Mouse (Mus musculus) lung, embryonic 14.5 days (tissue): Measurements from ENCODE around the gene Vmn1r89. TPM values are rescaled to one million over a fixed set of nuclear protein-coding genes. Genes with fewer than 3 reads are reported as not detected.

Source experiments
- ATAC-seq: fragments of 200-750 bp; cut with Nextera tagmentation; 2 replicates; pipeline ENCODE4 v1.8.0; 2017; ENCODE audit warnings: mild to moderate bottlenecking, moderate TSS enrichment, moderate library complexity; ENCODE audit not compliant: insufficient read depth
- DNase-seq: peaks from one replicate; pipeline ENCODE4 v3.0.0-alpha.2; 2015
- H3K27ac ChIP-seq: fragments of 300-500 bp; sonication (generic); 2 replicates; pipeline ENCODE4 v1.5.1; 2014; ENCODE audit warnings: low read depth, mild to moderate bottlenecking, moderate library complexity
- H3K27me3 ChIP-seq: fragments of 300-500 bp; sonication (generic); 2 replicates; pipeline ENCODE4 v1.6.1; 2014; ENCODE audit warnings: low read length, control low read depth; ENCODE audit not compliant: insufficient read depth
- H3K36me3 ChIP-seq: fragments of 300-500 bp; sonication (generic); 2 replicates; pipeline ENCODE4 v1.6.1; 2014; ENCODE audit warnings: control low read depth; ENCODE audit not compliant: insufficient read depth
- H3K4me1 ChIP-seq: fragments of 300-500 bp; sonication (generic); 2 replicates; pipeline ENCODE4 v1.6.1; 2014; ENCODE audit warnings: antibody characterized with exemption, control low read depth; ENCODE audit not compliant: insufficient read depth
- H3K4me2 ChIP-seq: fragments of 300-500 bp; sonication (generic); 2 replicates; pipeline ENCODE4 v1.6.1; 2014; ENCODE audit warnings: mild to moderate bottlenecking
- H3K4me3 ChIP-seq: fragments of 300-500 bp; sonication (generic); 2 replicates; pipeline ENCODE4 v1.5.1; 2014; ENCODE audit warnings: low read depth, low read length
- H3K9ac ChIP-seq: fragments of 300-500 bp; sonication (generic); 2 replicates; pipeline ENCODE4 v1.6.1; 2014
- H3K9me3 ChIP-seq: fragments of 300-500 bp; sonication (generic); 2 replicates; pipeline ENCODE4 v1.6.1; 2016; ENCODE audit warnings: low read depth, low read length, control low read depth
- CTCF ChIP-seq: IDR thresholded peaks from 2 replicates; pipeline ENCODE4 v1.5.1; 2016; ENCODE audit warnings: antibody characterized with exemption, low read depth
- WGBS: fragments of 180-500 bp; shearing (Covaris S2); extraction: QIAGEN DNeasy Blood & Tissue Kit; methylation state at CpG from one replicate; pipeline ENCODE4 v1.1.7; 2014; 5-methylcytosine and 5-hydroxymethylcytosine counted together
- polyA plus RNA-seq: library from polyadenylated mRNA; unstranded; fragments of >200 nt; fragmentation: Nextera tagmentation; extraction: Ambion mirVana; gene quantifications from 2 replicates; pipeline ENCODE4 v1.2.1, GENCODE M21; 2014

Gene Vmn1r89
- not detected in 2 replicates for polyA plus RNA-seq

DNA sequence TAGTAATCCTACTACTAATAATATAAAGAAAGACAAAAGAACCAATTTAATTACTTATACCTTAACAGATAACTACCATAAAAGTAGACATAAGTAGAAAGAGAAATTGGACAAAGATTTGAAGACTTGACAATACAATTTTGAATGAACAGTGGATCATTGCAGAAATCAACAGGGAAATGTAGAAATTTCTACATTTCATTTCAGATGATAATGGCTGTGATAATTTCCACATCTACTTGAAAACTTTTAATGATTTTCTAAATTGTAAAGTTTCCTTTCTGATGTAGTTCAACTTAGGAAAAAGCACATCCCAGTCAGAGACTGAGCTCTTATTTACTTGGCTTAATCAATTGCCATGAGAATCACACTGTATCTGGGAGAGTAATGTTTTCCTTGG is at the start of gene Vmn1r89:
TSS of gene Vmn1r89 (plus strand) at position 301 of the 400 bp plus-strand sequence.
- H3K9me3 ChIP-seq = no peaks in the 10 kb centered on the region
- no peaks in the 10 kb centered on the region for H3K36me3 ChIP-seq
- H3K27ac ChIP-seq = no peak within 1 kb of the TSS
- no peak for TF ChIP-seq CTCF
- H3K4me2 ChIP-seq = no peak within 1 kb of the TSS
- no peaks in the 10 kb centered on the region for H3K4me1 ChIP-seq
- H3K4me3 ChIP-seq = no peak within 1 kb of the TSS
- ATAC-seq (no peak), DNase-seq (no peak)
- no peak within 1 kb of the TSS for H3K9ac ChIP-seq
- H3K27me3 ChIP-seq = no peaks in the 10 kb centered on the region

GRCm38 (mm10) chr7:13260746-13261700 is 48.2 kb downstream of the Vmn1r89 start:
- DNase-seq (no peak), ATAC-seq (peak; percentile 21; the same call in 1 of the 2 replicates)
- Histone ChIP-seq H3K27me3 (no peaks in the 10 kb centered on the region), H3K4me3 (no peak overlapping the region), H3K9me3 (no peaks in the 10 kb centered on the region), H3K9ac (no peak overlapping the region), H3K4me1 (no peaks in the 10 kb centered on the region), H3K36me3 (no peaks in the 10 kb centered on the region), H3K4me2 (no peak overlapping the region), H3K27ac (no peak overlapping the region)
- WGBS = 43% methylated on average over 50 of the region's 50 CpGs
- no peak for TF ChIP-seq CTCF

DNA sequence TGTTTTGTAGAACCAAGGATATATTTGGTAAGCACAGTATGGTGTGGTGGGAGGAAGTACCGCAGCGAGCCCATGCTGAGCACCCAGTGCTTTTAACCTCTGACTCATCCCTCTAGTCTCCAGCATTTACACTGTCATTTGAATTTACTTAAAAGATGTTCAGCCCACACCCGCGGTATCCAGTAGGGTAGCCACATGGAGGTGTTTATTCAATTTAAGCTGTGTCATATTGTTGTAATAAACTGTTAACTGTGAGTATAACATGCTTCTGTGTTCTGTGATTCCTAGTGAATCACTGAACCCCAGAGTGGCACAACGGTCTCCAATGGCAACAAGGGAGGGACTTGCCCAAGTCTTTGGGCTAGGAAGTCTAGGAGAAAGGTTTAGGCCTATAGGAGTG is 51.0 kb downstream of the Vmn1r89 start:
- H3K27me3 ChIP-seq = no peaks in the 10 kb centered on the region
- no peaks in the 10 kb centered on the region for H3K36me3 ChIP-seq
- 74% methylated on average over 5 of the region's 5 CpGs for WGBS

GRCm38 (mm10) chr7:13264396-13264795 is 51.6 kb downstream of the Vmn1r89 start:
- H3K9ac ChIP-seq = no peak overlapping the region
- H3K27ac ChIP-seq = no peak overlapping the region
- no peaks in the 10 kb centered on the region for H3K36me3 ChIP-seq
- no peak overlapping the region for H3K4me2 ChIP-seq
- no peaks in the 10 kb centered on the region for H3K9me3 ChIP-seq
- WGBS = 74% methylated on average over 2 of the region's 2 CpGs
- no peaks in the 10 kb centered on the region for H3K27me3 ChIP-seq
- no peak overlapping the region for H3K4me3 ChIP-seq
- no peaks in the 10 kb centered on the region for H3K4me1 ChIP-seq
- DNase-seq (no peak), ATAC-seq (no peak)
- no peak for TF ChIP-seq CTCF

More for the DNA sequence above, 51.0 kb downstream of the Vmn1r89 start:
- TF ChIP-seq CTCF = no peak
- Histone ChIP-seq H3K4me3 (no peak overlapping the region), H3K27ac (no peak overlapping the region), H3K9me3 (no peaks in the 10 kb centered on the region), H3K9ac (no peak overlapping the region), H3K4me2 (no peak overlapping the region), H3K4me1 (no peaks in the 10 kb centered on the region)
- DNase-seq (no peak), ATAC-seq (no peak)

DNA sequence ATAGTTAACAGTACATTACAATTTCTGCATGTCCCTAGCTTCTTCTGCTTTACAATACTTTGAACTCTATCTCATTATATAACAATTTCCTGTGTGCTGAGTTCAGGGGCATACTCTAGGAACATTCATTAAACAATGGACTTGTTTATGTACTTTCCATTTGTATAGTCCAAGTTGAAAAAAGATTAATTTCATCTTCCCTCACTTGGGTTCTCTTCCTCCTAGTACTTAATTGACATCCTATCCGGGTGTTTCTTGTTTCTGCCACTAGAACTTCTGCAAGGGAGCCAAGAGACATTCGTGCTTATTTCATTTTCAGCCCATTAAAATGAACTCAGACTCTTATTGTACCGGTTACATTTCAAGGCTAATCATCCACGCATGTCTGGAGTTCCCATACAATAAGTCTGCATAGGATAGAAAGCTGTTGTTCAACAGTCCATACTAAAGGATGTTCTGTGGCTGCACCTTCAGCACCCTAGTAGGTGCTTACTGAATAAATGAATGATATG is 56.0 kb downstream of the Vmn1r89 start:
- no peak overlapping the region for H3K4me3 ChIP-seq
- H3K4me2 ChIP-seq = no peak overlapping the region
- H3K9me3 ChIP-seq = no peaks in the 10 kb centered on the region
- no peaks in the 10 kb centered on the region for H3K36me3 ChIP-seq
- 70% methylated on average over 4 of the region's 4 CpGs for WGBS
- no peaks in the 10 kb centered on the region for H3K27me3 ChIP-seq
- ATAC-seq (peak; percentile 4; the same call in 1 of the 2 replicates), DNase-seq (peak; percentile 16)
- H3K4me1 ChIP-seq = no peaks in the 10 kb centered on the region
- no peak overlapping the region for H3K27ac ChIP-seq
- TF ChIP-seq CTCF = no peak
- H3K9ac ChIP-seq = no peak overlapping the region

GRCm38 (mm10) chr7:13269394-13269793 is 56.6 kb downstream of the Vmn1r89 start:
- DNase-seq (no peak), ATAC-seq (no peak)
- WGBS = 74% methylated on average over 11 of the region's 11 CpGs
- Histone ChIP-seq H3K27me3 (no peaks in the 10 kb centered on the region), H3K36me3 (no peaks in the 10 kb centered on the region), H3K4me1 (no peaks in the 10 kb centered on the region), H3K4me2 (no peak overlapping the region), H3K9me3 (no peaks in the 10 kb centered on the region), H3K27ac (no peak overlapping the region), H3K4me3 (no peak overlapping the region), H3K9ac (no peak overlapping the region)
- no peak for TF ChIP-seq CTCF

Other genes with a start within 250 kb of the Vmn1r89 start
- 9.6 and 11.1 TPM in 2 replicates for gene Zfp324, start 247.2 kb upstream of the Vmn1r89 start, polyA plus RNA-seq
- 8.1 TPM in 2 replicates for gene Zfp446, start 235.2 kb upstream of the Vmn1r89 start, polyA plus RNA-seq
- not detected in 2 replicates for gene Slc27a5, start 214.8 kb upstream of the Vmn1r89 start, polyA plus RNA-seq
- gene Trim28, start 213.9 kb upstream of the Vmn1r89 start, polyA plus RNA-seq = 458 and 511 TPM in 2 replicates
- gene Zbtb45, start 203.0 kb upstream of the Vmn1r89 start, polyA plus RNA-seq = 29.8 and 30.4 TPM in 2 replicates
- 123 and 128 TPM in 2 replicates for gene Chmp2a, start 178.2 kb upstream of the Vmn1r89 start, polyA plus RNA-seq
- gene Ube2m, start 174.7 kb upstream of the Vmn1r89 start, polyA plus RNA-seq = 150 and 168 TPM in 2 replicates
- 2.3 and 3.3 TPM in 2 replicates for gene Mzf1, start 158.3 kb upstream of the Vmn1r89 start, polyA plus RNA-seq
- not detected in 2 replicates for gene Vmn1r85, start 117.8 kb upstream of the Vmn1r89 start, polyA plus RNA-seq
- gene Vmn1r86, start 93.1 kb upstream of the Vmn1r89 start, polyA plus RNA-seq = not detected in 2 replicates
- gene Vmn1r87, start 72.9 kb upstream of the Vmn1r89 start, polyA plus RNA-seq = not detected in 2 replicates
- gene Vmn1r88, start 53.5 kb upstream of the Vmn1r89 start, polyA plus RNA-seq = not detected in 2 replicates
- 122 and 135 TPM in 2 replicates for gene Lig1, start 64.3 kb downstream of the Vmn1r89 start, polyA plus RNA-seq
- 8.1 and 10.2 TPM in 2 replicates for gene Zswim9, start 65.7 kb downstream of the Vmn1r89 start, polyA plus RNA-seq
- 1.5 and 1.6 TPM in 2 replicates for gene Pla2g4c, start 111.6 kb downstream of the Vmn1r89 start, polyA plus RNA-seq
- gene Cabp5, start 185.1 kb downstream of the Vmn1r89 start, polyA plus RNA-seq = not detected in 2 replicates
- gene Bsph1, start 237.8 kb downstream of the Vmn1r89 start, polyA plus RNA-seq = not detected in 2 replicates